Mouse (Mus musculus) adrenal gland, postnatal 10 days (tissue): ENCODE measurements at regions not wholly inside any gene's neighbourhood (a gene's known extent, or its start where the extent isn't known, plus 50 kb on each side); places are given as distances from the start of the nearest gene placed in this dataset.

Source experiments
- DNase-seq: peaks from one replicate; pipeline ENCODE4 v3.0.0; 2021; ENCODE audit warnings: mixed read lengths

DNA sequence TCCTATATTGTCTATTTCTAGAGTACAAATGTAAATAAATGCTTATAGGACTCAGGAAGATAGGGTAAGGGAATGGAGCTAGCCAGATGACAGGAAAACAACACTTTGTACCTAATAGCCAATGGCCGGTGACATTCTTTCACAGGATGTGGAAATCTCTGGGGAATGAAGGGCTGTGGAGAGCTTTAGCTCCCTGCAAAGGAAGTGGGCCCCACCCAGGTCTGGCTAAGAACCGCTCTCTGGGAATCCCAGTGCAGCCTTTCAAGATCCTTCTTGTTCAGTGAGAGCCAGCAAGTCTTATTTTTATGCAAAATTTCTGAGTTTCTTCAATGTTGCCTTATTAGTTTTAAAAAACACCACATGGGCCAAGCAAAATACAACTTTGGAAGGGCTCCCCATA, 54.7 kb upstream of the Pappa2 start:
- DNase-seq, result peak; percentile 12

GRCm38 (mm10) chr1:159036371-159036770, 56.1 kb upstream of the Pappa2 start:
- DNase-seq, result no peak

DNA sequence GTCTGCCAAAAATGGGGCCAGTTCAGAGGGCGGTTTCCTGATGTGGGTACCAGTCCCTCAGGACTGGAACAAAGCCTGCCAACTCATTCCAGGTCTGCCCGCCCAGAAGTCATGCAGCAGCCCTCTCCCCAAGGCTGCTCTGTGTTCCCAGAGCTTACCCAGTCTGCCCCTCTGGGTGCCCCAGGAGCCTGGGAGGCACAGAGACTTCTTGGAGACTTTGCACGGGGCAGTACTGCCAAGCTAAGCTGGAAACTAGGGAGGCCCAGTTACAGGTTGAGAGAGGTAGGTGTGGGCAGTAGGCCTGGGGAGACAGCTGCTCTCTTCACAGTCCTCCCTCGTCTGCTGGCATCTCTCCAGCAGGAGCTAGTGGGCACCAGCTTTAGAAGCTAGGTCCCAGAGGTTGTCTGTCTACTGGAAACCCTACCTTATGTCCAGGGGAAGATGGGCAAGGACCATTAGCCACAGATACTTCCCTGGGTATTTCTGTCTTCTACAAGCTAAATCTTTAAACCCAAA, 65.6 kb upstream of the Pappa2 start:
- no peak for DNase-seq

- DNase-seq, result no peak
Observed at GRCm38 (mm10) chr1:159065024-159065423, 84.7 kb upstream of the Pappa2 start.

DNA sequence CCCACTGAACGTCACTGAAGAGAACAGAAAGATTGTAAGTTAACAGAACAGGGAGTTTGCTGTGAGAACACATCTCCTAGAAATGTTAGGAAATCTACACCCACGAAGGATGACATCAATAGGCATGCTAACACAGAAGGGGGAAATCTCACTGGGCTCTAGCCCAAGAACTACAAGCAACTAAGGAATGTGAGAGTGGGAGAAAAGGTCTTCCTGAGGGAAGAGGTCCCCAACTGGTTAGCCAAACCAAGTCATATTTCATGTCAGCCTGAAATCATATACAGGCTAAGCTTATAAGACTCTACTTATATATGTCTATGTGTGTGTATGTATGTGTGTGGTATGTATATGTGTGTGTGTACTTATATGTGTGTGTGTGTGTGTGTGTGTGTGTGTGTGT, 118.9 kb upstream of the Pappa2 start:
- no peak for DNase-seq

DNA sequence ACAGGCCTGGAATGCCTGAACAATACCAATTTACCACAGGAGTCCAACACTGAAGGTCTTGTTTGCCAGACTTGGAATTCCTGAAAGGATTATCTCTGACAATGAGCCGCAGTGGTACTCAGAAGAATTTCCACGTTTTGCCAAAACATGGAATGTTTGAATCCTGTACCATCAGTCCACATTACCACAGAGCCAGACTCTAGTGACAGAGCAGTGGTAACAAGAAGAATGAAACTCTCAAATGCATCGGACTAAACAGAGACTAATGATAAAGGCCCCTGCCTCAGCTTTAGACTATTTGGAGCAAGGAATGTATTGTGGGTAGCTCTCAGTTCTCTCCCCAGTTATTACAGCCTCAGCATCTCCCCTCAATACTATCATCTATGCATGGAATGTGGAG, 109.9 kb upstream of the Cop1 start:
- DNase-seq, result no peak

GRCm38 (mm10) chr1:159124874-159125273, 107.2 kb upstream of the Cop1 start:
- DNase-seq, result no peak

- DNase-seq, result peak; percentile 85
Observed at GRCm38 (mm10) chr1:159135301-159135700, 96.8 kb upstream of the Cop1 start.

DNA sequence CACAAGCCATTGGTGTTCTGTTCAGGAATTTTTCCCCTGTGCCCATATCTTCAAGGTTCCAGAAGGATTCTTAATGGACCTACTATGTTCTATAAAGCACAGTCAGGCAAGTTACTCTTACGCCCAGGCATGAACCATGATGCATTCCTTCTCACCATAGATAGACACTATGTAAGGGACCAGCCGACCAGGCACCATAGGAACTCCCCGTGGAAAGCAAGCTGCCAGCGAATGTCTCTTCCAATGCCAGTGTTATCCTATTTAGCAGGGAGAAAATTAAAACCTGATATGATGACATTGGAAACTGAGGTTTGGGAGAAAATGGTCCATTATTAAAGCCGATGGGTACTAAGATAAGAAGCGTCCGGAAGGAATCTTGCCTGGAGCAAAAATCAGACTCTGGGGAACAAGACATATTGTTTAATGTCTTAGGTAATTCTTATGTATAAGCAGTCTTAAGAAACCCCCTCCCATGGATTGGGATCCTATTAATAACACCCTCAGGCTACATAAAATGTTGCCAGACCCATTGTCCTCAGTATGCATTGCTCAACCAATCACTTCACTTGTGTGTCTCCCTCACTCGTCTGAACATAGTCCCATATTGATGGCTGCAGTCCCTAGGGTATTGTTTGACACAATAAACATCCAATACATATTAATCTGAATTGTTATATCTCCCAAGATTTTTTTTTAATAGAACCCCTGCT, 84.2 kb upstream of the Cop1 start:
- DNase-seq, result no peak

DNA sequence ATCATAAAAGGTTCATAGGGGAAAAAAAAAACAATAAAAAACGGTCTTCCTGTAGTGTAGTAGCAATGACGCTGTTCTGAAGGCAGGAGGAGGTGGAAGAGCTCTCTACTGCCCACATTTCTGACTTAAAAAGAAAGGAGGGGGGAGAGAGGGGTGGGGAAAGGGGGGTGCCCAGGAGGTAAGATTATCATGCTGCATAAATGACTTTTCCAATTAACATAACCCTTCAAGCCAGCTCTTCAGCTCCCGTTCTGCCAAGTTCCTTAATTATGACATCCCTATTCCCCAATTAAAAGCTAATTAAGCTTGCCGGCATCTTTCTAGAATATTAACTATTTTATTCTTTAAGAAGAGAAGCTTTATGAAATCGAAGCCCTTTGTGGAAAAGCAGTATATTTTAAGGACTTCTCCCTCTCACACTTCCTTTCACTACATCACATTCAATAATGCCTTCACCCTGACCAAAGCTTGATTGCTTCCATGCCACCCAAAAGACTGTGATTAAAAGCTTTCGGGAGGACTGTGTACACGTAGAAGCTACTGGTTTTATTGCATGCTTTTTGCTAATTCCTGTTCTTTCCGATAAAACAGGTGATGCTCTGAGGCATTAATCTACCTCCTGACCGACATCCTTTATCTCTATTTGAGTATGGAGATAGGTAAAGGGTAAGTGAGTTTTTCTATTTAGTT, 83.5 kb upstream of the Cop1 start:
- no peak for DNase-seq

GRCm38 (mm10) chr1:159149207-159149606, 82.9 kb upstream of the Cop1 start:
- no peak for DNase-seq

DNA sequence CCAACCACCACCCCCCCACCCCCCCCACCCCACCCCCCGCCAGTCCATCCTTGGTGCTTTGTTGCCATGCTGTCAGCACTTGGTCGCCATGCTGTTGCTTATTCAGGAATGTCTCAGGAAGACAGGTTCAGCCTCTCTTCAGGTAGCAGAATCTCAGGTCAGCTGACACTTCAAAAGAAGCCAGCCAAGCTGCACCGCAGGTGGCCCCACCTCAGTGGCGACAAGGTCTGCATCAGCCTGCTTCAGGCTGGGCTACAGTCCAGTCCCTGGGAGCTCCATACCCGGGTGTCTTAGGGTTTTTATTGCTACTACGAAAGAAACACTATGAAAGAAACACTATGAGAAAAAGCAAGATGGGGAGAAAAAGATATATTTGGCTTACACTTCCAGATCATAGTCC, 82.4 kb upstream of the Cop1 start:
- DNase-seq, result no peak

DNA sequence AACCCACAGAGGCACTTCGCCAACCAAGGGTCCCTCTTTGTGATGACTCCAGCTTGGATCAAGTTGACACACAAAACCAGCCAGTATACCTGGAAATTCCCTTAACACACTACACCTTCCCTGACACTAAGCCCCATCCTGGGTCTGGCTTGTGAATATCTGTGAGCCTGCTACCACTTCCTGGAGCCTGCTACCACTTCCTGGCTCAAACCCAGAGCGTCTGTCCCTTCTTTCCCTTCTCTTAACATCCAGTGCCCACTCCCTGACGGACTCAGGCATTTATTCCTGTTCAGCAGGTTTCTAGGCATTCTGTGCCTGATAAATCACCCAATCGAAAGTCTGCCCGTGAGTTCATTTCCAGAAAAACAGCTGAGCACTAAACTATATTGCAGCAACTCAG, 81.8 kb upstream of the Cop1 start:
- no peak for DNase-seq

- no peak for DNase-seq
Observed at GRCm38 (mm10) chr1:159156428-159156827, 75.7 kb upstream of the Cop1 start.

- no peak for DNase-seq
Observed at GRCm38 (mm10) chr1:159160035-159160960, 71.8 kb upstream of the Cop1 start.

- no peak for DNase-seq
Observed at GRCm38 (mm10) chr1:159163113-159163885, 68.8 kb upstream of the Cop1 start.

GRCm38 (mm10) chr1:159182031-159182430, 50.1 kb upstream of the Cop1 start:
- DNase-seq, result no peak
